Mouse (Mus musculus) neural tube, embryonic 14.5 days (tissue): ENCODE measurements around the gene Elovl7. TPM values are rescaled to one million over a fixed set of nuclear protein-coding genes. Genes with fewer than 3 reads are reported as not detected.

Experiments
- ATAC-seq: fragments of 200-750 bp; cut with Nextera tagmentation; 2 replicates; pipeline ENCODE4 v1.8.0; 2017; ENCODE audit warnings: low read depth, mild to moderate bottlenecking, moderate TSS enrichment, moderate library complexity
- H3K27ac ChIP-seq: fragments of 300-500 bp; sonication (generic); 2 replicates; pipeline ENCODE4 v1.5.1; 2014; ENCODE audit warnings: low read depth, mild to moderate bottlenecking, control low read depth, low read length, moderate library complexity, mixed read lengths
- H3K27me3 ChIP-seq: fragments of 300-500 bp; sonication (generic); 2 replicates; pipeline ENCODE4 v1.6.1; 2014; ENCODE audit warnings: low read length; ENCODE audit not compliant: control insufficient read depth, insufficient read depth
- H3K36me3 ChIP-seq: fragments of 300-500 bp; sonication (generic); 2 replicates; pipeline ENCODE4 v1.6.1; 2014; ENCODE audit warnings: low read length, mixed read lengths; ENCODE audit not compliant: control insufficient read depth, insufficient read depth
- H3K4me1 ChIP-seq: fragments of 300-500 bp; sonication (generic); 2 replicates; pipeline ENCODE4 v1.6.1; 2014; ENCODE audit warnings: low read length; ENCODE audit not compliant: control insufficient read depth, insufficient read depth
- H3K4me2 ChIP-seq: fragments of 300-500 bp; sonication (generic); 2 replicates; pipeline ENCODE4 v1.6.1; 2014; ENCODE audit warnings: mild to moderate bottlenecking, low read depth, low read length, control low read depth
- H3K4me3 ChIP-seq: fragments of 300-500 bp; sonication (generic); 2 replicates; pipeline ENCODE4 v1.5.1; 2014; ENCODE audit warnings: low read depth, low read length, control low read depth, mixed read lengths
- H3K9ac ChIP-seq: fragments of 300-500 bp; sonication (generic); replicated peaks from 2 replicates; pipeline ENCODE4 v1.6.1; 2014; ENCODE audit warnings: low read depth, mild to moderate bottlenecking, control low read depth, low read length, mixed read lengths
- H3K9me3 ChIP-seq: fragments of 300-500 bp; sonication (generic); 2 replicates; pipeline ENCODE4 v1.6.1; 2016; ENCODE audit warnings: low read length; ENCODE audit not compliant: control insufficient read depth
- WGBS: fragments of 180-500 bp; shearing (Covaris S2); extraction: QIAGEN DNeasy Blood & Tissue Kit; methylation state at CpG from one replicate; pipeline ENCODE4 v1.1.7; 2014; 5-methylcytosine and 5-hydroxymethylcytosine counted together
- polyA plus RNA-seq: library from polyadenylated mRNA; unstranded; fragments of >200 nt; fragmentation: Nextera tagmentation; extraction: Ambion mirVana; gene quantifications from 2 replicates; pipeline ENCODE4 v1.2.1, GENCODE M21; 2014

Elovl7 gene
- polyA plus RNA-seq, 1 experiment from 2014 or later, result 1.9 TPM

GRCm38 (mm10) chr13:108303841-108304240 lies 89.6 kb downstream of the Elovl7 start:
- Histone ChIP-seq H3K4me3 (no peak overlapping the region), H3K9ac (no peak overlapping the region), H3K9me3 (no peaks in the 10 kb centered on the region), H3K4me1 (no peaks in the 10 kb centered on the region), H3K36me3 (no peaks in the 10 kb centered on the region), H3K27me3 (no peaks in the 10 kb centered on the region), H3K27ac (no peak overlapping the region), H3K4me2 (no peak overlapping the region)
- no peak for ATAC-seq
- WGBS, result 56% methylated on average over 1 of the region's 1 CpGs

GRCm38 (mm10) chr13:108304680-108305079 lies 90.5 kb downstream of the Elovl7 start:
- Histone ChIP-seq H3K4me2 (no peak overlapping the region), H3K27me3 (no peaks in the 10 kb centered on the region), H3K4me3 (no peak overlapping the region), H3K9me3 (no peaks in the 10 kb centered on the region), H3K27ac (no peak overlapping the region), H3K4me1 (no peaks in the 10 kb centered on the region), H3K36me3 (no peaks in the 10 kb centered on the region), H3K9ac (no peak overlapping the region)
- 67% methylated on average over 2 of the region's 2 CpGs for WGBS
- no peak for ATAC-seq

GRCm38 (mm10) chr13:108315702-108316486 lies 101.7 kb downstream of the Elovl7 start, which contains the start of gene Depdc1b:
Depdc1b (plus strand) TSS chr13:108316332.
- under 1% methylated on average over 38 of the region's 48 CpGs for WGBS
- Histone ChIP-seq H3K27me3 (no peaks in the 10 kb centered on the region), H3K36me3 (no peaks in the 10 kb centered on the region), H3K4me2 (peak within 1 kb of the TSS; percentile 92), H3K4me1 (no peaks in the 10 kb centered on the region; the same call in 1 of the 2 replicates), H3K9me3 (no peaks in the 10 kb centered on the region), H3K4me3 (peak within 1 kb of the TSS; percentile 70), H3K9ac (peak within 1 kb of the TSS; percentile 63), H3K27ac (peak within 1 kb of the TSS; percentile 55; the same call in 1 of the 2 replicates)
- ATAC-seq, result peak; percentile 99

- Histone ChIP-seq H3K4me2 (peak overlapping the region; percentile 92), H3K27ac (no peak overlapping the region), H3K4me1 (no peaks in the 10 kb centered on the region; the same call in 1 of the 2 replicates), H3K36me3 (no peaks in the 10 kb centered on the region), H3K9me3 (no peaks in the 10 kb centered on the region), H3K9ac (peak overlapping the region; percentile 63), H3K4me3 (peak overlapping the region; percentile 70), H3K27me3 (no peaks in the 10 kb centered on the region)
- WGBS, result under 1% methylated on average over 32 of the region's 32 CpGs
- ATAC-seq, result peak; percentile 41; the same call in 1 of the 2 replicates
Observed at GRCm38 (mm10) chr13:108316487-108316903, 102.3 kb downstream of the Elovl7 start.

- H3K9me3 ChIP-seq, result no peaks in the 10 kb centered on the region
- no peaks in the 10 kb centered on the region for H3K36me3 ChIP-seq
- H3K9ac ChIP-seq, result no peak overlapping the region
- H3K4me1 ChIP-seq, result no peaks in the 10 kb centered on the region; the same call in 1 of the 2 replicates
- H3K27ac ChIP-seq, result no peak overlapping the region
- H3K27me3 ChIP-seq, result no peaks in the 10 kb centered on the region
- ATAC-seq, result no peak
- no peak overlapping the region for H3K4me2 ChIP-seq
- 93% methylated on average over 2 of the region's 2 CpGs for WGBS
- no peak overlapping the region for H3K4me3 ChIP-seq
Observed at GRCm38 (mm10) chr13:108317414-108317813, 103.2 kb downstream of the Elovl7 start.

- WGBS, result 95% methylated on average over 8 of the region's 8 CpGs
- H3K9ac ChIP-seq, result no peak overlapping the region
- H3K36me3 ChIP-seq, result no peaks in the 10 kb centered on the region
Observed at GRCm38 (mm10) chr13:108319028-108319427, 104.8 kb downstream of the Elovl7 start.

GRCm38 (mm10) chr13:108320216-108320615 lies 106.0 kb downstream of the Elovl7 start:
- H3K9ac ChIP-seq, result no peak overlapping the region
- no peaks in the 10 kb centered on the region; the same call in 1 of the 2 replicates for H3K4me1 ChIP-seq
- no peaks in the 10 kb centered on the region for H3K27me3 ChIP-seq
- no peak overlapping the region for H3K4me2 ChIP-seq
- no peaks in the 10 kb centered on the region for H3K36me3 ChIP-seq
- H3K27ac ChIP-seq, result no peak overlapping the region
- no peaks in the 10 kb centered on the region for H3K9me3 ChIP-seq
- no peak for ATAC-seq
- H3K4me3 ChIP-seq, result no peak overlapping the region
- WGBS, result 93% methylated on average over 8 of the region's 8 CpGs

More at GRCm38 (mm10) chr13:108319028-108319427, 104.8 kb downstream of the Elovl7 start:
- no peak overlapping the region for H3K4me2 ChIP-seq
- H3K27me3 ChIP-seq, result no peaks in the 10 kb centered on the region
- no peaks in the 10 kb centered on the region; the same call in 1 of the 2 replicates for H3K4me1 ChIP-seq
- H3K9me3 ChIP-seq, result no peaks in the 10 kb centered on the region
- no peak for ATAC-seq
- H3K27ac ChIP-seq, result no peak overlapping the region
- no peak overlapping the region for H3K4me3 ChIP-seq

GRCm38 (mm10) chr13:108322466-108322865 lies 108.3 kb downstream of the Elovl7 start:
- no peaks in the 10 kb centered on the region for H3K27me3 ChIP-seq

GRCm38 (mm10) chr13:108323317-108323716 lies 109.1 kb downstream of the Elovl7 start:
- no peak overlapping the region for H3K9ac ChIP-seq
- no peak overlapping the region for H3K27ac ChIP-seq
- H3K4me3 ChIP-seq, result no peak overlapping the region
- H3K27me3 ChIP-seq, result no peaks in the 10 kb centered on the region
- H3K4me1 ChIP-seq, result no peaks in the 10 kb centered on the region
- WGBS, result 92% methylated on average over 2 of the region's 2 CpGs
- H3K36me3 ChIP-seq, result no peaks in the 10 kb centered on the region
- no peak overlapping the region for H3K4me2 ChIP-seq
- no peak for ATAC-seq
- no peaks in the 10 kb centered on the region for H3K9me3 ChIP-seq

More at GRCm38 (mm10) chr13:108322466-108322865, 108.3 kb downstream of the Elovl7 start:
- Histone ChIP-seq H3K27ac (no peak overlapping the region), H3K9me3 (no peaks in the 10 kb centered on the region), H3K4me3 (no peak overlapping the region), H3K4me1 (no peaks in the 10 kb centered on the region), H3K4me2 (no peak overlapping the region), H3K36me3 (no peaks in the 10 kb centered on the region), H3K9ac (no peak overlapping the region)
- WGBS, result 97% methylated on average over 2 of the region's 2 CpGs
- no peak for ATAC-seq
